Mouse (Mus musculus): Measurements from ENCODE around the gene Gse1. TPM values are rescaled to one million over a fixed set of nuclear protein-coding genes. Genes with fewer than 3 reads are reported as not detected.

Gse1 gene
- polyA plus RNA-seq, 1 experiment: 45.8 TPM

DNA sequence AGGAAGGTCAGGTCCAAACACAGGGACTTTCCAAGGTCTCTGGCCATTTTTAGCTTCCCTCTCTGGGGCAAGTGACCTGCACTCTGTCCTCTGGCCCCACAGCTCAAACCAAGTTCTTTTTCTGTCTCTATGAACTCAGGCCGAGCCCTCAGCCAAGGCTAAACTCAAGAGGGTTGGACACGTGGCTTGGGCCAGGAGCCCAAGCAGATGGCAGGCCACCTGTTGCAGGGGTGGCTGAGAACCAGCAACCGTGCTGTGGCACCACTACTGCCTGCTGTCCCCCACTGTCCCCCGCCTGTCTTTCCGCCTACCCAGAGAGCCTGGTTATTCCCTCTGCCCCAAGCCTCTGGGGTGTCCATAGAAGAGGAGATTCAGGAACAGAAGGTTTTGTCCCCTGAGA lies 14.3 kb upstream of the Gse1 start:
- no peaks in the 10 kb centered on the region; the same call in none of the 2 replicates for H3K4me1 ChIP-seq (ENCODE audit: control insufficient read depth, insufficient read depth, low read length)
- H3K27ac ChIP-seq (ENCODE audit: control insufficient read depth, insufficient read depth, low read depth, low read length, poor library complexity): 0 out of 2 replicates have a peak overlapping the region, but pooled peaks have one; percentile 10
- H3K4me3 ChIP-seq (replicated peaks; ENCODE audit: control insufficient read depth, low read depth, low read length): no peak overlapping the region
- WGBS: 52% methylated on average over 5 of the region's 5 CpGs
- TF ChIP-seq CTCF (IDR thresholded peaks at IDR 0.05; ENCODE audit: control insufficient read depth, insufficient read depth, low read length) (no peak), POLR2A (IDR thresholded peaks at IDR 0.05; ENCODE audit: borderline replicate concordance, control insufficient read depth, low read depth, low read length) (no peak)

DNA sequence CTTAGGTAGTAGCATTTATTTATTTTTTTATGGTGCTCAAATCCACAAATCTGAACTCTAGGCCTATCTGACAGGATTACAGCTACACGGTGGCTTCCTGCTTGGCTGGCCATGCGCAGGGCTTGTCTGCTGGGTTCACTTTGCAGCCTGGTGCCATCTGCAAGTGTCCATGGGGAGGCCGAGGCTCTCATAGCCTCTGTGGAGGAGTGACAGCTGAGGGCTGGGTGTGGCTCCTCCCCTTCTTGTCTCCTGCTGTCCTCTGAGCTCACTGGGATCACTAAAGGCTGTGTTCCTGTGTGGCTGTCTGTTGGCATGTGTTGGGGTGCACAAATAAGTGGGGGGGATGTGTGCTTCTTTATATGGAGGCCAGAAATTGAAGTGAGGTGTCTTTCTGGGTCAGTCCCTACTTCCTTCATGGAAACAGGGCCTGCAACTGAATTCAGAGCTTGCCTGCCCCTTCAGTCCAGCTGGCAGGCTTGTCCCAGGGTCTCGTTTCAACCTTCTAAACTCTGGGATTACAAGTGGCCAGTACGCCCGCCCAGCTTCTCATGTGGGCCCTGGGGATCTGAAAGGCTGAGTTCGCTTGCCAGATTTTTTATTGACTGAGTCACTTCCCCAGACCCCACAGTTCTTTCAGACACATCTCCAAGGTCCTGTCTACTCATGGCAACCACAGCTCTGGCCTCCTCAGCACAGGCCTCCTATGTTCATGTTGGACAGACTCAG lies 12.7 kb upstream of the Gse1 start:
- Histone ChIP-seq H3K27ac (ENCODE audit: control insufficient read depth, insufficient read depth, low read depth, low read length, poor library complexity) (peak overlapping the region; percentile 6; the same call in 1 of the 2 replicates), H3K4me3 (replicated peaks; ENCODE audit: control insufficient read depth, low read depth, low read length) (no peak overlapping the region), H3K4me1 (ENCODE audit: control insufficient read depth, insufficient read depth, low read length) (no peaks in the 10 kb centered on the region; the same call in none of the 2 replicates)
- WGBS: 51% methylated on average over 7 of the region's 7 CpGs
- TF ChIP-seq CTCF (IDR thresholded peaks at IDR 0.05; ENCODE audit: control insufficient read depth, insufficient read depth, low read length) (no peak), POLR2A (IDR thresholded peaks at IDR 0.05; ENCODE audit: borderline replicate concordance, control insufficient read depth, low read depth, low read length) (no peak)

DNA sequence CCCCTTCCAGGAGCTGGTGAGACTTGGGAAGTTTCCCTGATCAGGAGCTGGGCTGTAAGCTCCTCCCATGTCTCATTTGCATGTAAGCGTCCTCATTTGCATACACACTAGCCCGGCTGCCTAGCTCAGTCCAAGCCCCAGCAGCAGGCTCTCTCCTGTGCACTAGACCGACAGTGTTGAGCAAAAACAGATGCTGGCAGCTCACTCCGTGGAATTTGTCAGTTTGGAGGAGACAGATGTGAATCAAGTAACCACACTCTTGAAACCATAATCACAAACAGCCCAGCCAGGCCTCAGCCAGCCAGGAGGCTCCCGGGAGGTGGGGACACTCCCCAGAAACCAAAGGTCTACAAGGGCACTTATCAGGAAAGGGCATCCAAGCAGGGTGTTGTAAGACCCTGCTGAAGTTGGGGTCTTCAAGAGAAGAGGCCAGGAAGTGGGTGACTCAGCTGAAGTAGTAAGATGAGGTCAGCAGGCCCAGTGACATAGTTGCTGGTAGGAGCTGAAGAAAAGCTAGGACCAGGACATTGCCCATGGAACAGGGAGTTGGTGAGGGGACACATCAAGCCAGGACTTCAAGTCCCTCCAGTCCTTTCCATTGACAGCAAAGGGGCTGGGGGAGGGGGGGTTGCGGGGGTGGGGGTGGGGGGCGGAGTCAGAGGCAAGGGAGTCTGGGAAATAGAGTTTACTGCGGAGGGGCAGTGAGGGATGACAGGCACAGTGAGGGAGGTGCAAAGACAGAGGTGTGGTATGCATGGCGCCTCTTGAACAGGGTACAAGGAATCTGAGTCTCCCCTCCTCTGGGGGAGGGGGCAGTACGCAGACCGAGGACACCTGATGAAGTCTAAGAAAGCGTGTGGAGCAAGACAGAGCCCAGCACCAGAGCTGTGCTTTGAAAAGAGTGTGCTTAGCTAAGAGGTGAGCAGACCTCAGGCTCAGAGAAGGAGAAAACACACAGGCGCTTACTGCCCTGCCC lies 11.1 kb upstream of the Gse1 start:
- Histone ChIP-seq H3K4me3 (replicated peaks; ENCODE audit: control insufficient read depth, low read depth, low read length) (no peak overlapping the region), H3K27ac (ENCODE audit: control insufficient read depth, insufficient read depth, low read depth, low read length, poor library complexity) (0 out of 2 replicates have a peak overlapping the region, but pooled peaks have one; percentile 15), H3K4me1 (ENCODE audit: control insufficient read depth, insufficient read depth, low read length) (no peaks in the 10 kb centered on the region; the same call in none of the 2 replicates)
- 58% methylated on average over 13 of the region's 13 CpGs for WGBS
- TF ChIP-seq POLR2A (IDR thresholded peaks at IDR 0.05; ENCODE audit: borderline replicate concordance, control insufficient read depth, low read depth, low read length) (no peak), CTCF (IDR thresholded peaks at IDR 0.05; ENCODE audit: control insufficient read depth, insufficient read depth, low read length) (no peak)

DNA sequence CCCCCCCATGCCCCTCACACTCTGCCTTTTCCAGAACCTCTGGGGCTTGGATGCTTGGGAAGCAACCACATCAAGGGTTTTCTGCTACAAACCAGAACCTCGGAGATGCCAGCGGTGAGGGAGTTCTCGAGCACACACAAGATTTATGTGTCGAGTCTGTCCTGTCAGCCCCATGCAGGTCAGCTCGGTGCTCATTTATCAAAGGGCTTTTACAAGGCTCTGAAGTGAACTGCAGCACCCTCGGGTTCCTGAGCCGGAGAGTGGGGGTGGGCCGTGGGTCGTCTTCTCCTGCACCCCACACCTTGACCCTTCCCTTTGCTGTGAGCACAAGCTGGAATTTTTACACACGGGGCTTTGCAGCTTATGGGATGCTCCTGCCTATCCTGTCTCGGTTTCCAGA lies 5.7 kb upstream of the Gse1 start:
- no peak for TF ChIP-seq POLR2A (IDR thresholded peaks at IDR 0.05; ENCODE audit: borderline replicate concordance, control insufficient read depth, low read depth, low read length)
- TF ChIP-seq CTCF (IDR thresholded peaks at IDR 0.05; ENCODE audit: control insufficient read depth, insufficient read depth, low read length): no peak
- Histone ChIP-seq H3K4me1 (ENCODE audit: control insufficient read depth, insufficient read depth, low read length) (peaks cover 2% of the 10 kb centered on the region), H3K27ac (ENCODE audit: control insufficient read depth, insufficient read depth, low read depth, low read length, poor library complexity) (no peak overlapping the region), H3K4me3 (replicated peaks; ENCODE audit: control insufficient read depth, low read depth, low read length) (no peak overlapping the region)
- 82% methylated on average over 11 of the region's 11 CpGs for WGBS

DNA sequence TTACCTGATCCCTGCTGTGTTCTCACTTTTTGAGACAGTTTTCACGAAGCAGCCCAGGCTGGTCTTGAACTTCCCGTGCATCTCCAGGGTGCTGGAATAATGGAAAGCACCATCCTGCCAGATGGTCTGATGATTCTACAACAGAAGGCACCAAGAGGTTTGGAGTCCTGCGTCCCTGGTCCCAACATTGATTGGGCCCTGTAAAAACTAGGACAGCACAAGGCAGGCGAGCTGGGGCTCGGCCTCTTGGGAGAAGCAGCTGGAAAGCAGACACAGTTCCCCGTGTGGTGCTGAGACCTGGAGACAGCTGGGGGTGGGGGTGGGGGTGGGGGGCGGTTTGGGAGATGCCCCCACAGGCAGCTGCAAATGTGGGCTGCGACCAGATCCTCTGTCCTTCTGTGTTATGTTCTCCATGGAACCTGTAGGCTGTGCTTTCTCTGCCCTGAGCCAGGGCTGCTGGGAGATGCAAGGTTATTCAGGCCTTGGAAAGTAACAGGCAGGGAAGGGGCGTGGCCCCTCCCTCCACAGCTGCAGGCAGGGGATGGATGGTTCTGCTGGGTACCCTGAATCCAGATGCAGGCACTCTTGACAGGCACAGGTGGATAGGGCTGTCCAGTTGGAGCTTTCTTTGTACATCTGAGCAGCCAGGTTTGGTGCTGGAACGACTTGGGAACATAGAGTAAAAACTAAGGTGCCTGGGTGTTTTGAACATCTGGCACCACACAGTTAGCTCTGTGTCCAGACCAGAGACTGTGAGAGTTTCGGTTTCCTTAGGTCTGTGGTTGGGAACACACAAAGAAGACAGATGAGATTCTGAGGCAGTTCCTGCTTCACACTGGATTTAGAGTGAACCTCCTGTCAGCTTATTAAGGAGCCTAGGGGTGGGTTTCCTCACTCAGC lies 3.5 kb upstream of the Gse1 start:
- TF ChIP-seq CTCF (IDR thresholded peaks at IDR 0.05; ENCODE audit: control insufficient read depth, insufficient read depth, low read length) (no peak), POLR2A (IDR thresholded peaks at IDR 0.05; ENCODE audit: borderline replicate concordance, control insufficient read depth, low read depth, low read length) (no peak)
- 45% methylated on average over 11 of the region's 11 CpGs for WGBS
- H3K4me3 ChIP-seq (replicated peaks; ENCODE audit: control insufficient read depth, low read depth, low read length): no peak overlapping the region
- H3K27ac ChIP-seq (ENCODE audit: control insufficient read depth, insufficient read depth, low read depth, low read length, poor library complexity): no peak overlapping the region
- H3K4me1 ChIP-seq (ENCODE audit: control insufficient read depth, insufficient read depth, low read length): peaks cover 2% of the 10 kb centered on the region

DNA sequence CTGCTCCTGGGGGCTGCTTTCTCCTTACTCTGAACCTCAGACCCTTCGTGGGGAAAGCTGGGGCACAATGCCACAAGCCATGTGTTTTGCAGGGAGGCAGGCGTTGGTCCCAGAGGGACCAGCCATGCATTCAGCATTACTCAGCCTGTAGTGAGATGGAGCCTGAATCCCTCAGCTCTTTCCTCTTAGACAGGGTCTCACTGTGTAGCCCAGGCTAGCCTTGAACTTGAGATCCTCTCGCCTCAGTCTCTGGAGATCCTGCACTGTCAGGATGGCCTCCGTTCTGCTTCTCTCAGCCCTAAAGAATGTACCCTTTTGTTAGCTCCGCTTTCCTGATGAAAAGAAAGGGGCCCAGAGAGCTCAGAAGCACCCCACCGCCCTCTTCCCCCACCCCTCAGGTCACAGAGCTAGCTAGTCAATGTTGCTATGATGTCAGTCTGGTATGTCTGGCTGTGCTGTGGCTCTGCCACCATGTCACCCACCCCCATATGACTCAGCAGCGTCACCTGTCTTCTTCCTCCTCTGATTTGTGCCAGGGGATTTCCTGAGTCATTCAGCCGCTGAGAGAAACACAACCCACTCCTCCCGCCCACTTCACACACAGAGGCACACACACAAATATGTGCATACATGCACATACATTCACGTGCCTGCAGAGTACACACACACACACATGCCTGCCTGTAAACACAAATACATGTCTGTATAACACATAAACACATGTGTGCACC lies 2.7 kb upstream of the Gse1 start:
- 17% methylated on average over 10 of the region's 10 CpGs for WGBS
- Histone ChIP-seq H3K4me1 (ENCODE audit: control insufficient read depth, insufficient read depth, low read length) (peaks cover 2% of the 10 kb centered on the region), H3K27ac (ENCODE audit: control insufficient read depth, insufficient read depth, low read depth, low read length, poor library complexity) (no peak overlapping the region), H3K4me3 (replicated peaks; ENCODE audit: control insufficient read depth, low read depth, low read length) (no peak overlapping the region)
- TF ChIP-seq POLR2A (IDR thresholded peaks at IDR 0.05; ENCODE audit: borderline replicate concordance, control insufficient read depth, low read depth, low read length) (no peak), CTCF (IDR thresholded peaks at IDR 0.05; ENCODE audit: control insufficient read depth, insufficient read depth, low read length) (no peak)
